Mouse (Mus musculus) right cerebral cortex, postnatal 25 days (tissue): ENCODE data around the gene Ano1.
A peak's percentile ranks its signal among the peaks of the same experiment; 100 is the strongest.

ENCODE experiments used
- DNase-seq: peaks from one replicate; pipeline ENCODE4 v3.0.0; 2022

Ano1 gene

GRCm38 (mm10) chr7:144696764-144697704 lies 54.7 kb downstream of the Ano1 start:
- no peak for DNase-seq

GRCm38 (mm10) chr7:144689855-144690254 lies 61.9 kb downstream of the Ano1 start:
- DNase-seq = no peak

- DNase-seq = no peak
Measured at GRCm38 (mm10) chr7:144689136-144689535, 62.6 kb downstream of the Ano1 start.

GRCm38 (mm10) chr7:144687663-144688381 lies 64.0 kb downstream of the Ano1 start:
- no peak for DNase-seq

DNA sequence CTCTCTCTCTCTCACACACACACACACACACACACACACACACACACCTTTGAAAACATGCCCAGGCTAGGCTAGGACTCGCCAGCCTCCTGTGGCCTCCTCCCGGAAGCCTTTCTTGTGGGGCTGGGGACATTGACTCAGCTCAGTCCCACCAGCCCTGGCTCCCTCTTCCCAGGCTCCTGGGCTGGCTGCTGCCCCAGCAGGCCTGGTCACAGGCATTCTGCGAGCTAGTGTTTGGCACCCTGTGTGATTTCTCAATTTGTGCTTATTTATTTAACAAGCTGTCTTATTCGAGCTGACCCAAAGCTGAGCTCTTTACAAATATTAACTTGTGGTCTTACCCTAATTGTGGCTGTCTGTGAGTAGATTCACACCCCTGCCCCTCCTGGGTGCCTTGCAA lies 66.8 kb downstream of the Ano1 start:
- no peak for DNase-seq

DNA sequence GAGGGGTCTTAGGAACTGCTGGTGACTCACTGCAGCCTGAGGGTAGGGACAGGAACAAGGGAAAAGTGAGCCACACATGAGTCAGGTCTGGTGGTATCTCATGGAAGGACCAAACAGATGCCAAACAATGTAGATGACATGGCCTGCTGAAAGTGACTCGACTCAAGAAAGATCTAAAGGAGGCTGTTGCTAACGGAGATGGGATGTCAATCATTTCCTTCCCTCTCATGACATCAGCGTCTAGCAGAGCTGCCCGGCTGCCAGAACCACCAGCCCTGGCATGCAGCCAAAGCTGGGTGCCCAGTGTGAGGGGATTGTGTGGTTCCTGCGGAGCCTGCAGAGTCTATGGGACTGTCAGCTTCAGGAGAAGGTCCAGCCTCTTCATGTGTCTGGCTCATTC lies 67.3 kb downstream of the Ano1 start:
- DNase-seq = peak; percentile 11

- DNase-seq = no peak
Measured at GRCm38 (mm10) chr7:144680096-144680495, 71.7 kb downstream of the Ano1 start.

- no peak for DNase-seq
Measured at GRCm38 (mm10) chr7:144678241-144679030, 73.3 kb downstream of the Ano1 start.

DNA sequence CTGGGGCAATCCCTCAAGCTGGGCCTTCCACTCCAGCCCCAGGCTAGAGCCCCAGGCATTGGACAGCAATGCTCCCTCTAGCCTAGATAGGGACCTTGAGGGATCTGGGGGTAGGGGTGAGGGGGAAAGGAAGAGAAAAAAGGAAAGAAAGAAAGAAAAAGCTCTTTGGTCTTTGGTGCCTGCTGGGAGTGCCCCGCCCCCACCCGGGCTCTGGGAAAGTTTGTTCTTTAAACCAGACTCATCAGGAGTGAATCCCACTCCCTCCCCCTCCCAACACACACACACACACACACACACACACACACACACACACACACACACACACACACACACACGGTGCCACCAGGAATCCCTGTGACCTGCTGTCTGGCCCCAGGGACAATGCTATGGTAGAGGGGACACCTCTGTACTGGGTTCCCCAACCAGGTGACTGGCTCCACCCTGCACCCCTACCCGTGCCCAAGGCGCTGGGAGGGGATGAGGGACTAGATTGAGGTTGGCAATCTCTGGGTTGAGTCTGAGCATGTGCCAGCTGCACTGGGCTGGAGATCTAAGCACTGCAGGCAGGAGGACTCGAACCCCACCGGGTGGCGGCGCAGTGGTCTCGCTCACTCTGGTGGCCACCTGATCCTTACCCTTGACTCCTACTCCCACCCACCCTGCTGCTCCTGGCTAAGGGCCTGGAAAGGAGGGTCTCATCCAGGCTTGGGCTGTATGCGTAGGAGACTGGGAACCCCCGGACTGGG lies 74.3 kb downstream of the Ano1 start:
- DNase-seq = no peak

DNA sequence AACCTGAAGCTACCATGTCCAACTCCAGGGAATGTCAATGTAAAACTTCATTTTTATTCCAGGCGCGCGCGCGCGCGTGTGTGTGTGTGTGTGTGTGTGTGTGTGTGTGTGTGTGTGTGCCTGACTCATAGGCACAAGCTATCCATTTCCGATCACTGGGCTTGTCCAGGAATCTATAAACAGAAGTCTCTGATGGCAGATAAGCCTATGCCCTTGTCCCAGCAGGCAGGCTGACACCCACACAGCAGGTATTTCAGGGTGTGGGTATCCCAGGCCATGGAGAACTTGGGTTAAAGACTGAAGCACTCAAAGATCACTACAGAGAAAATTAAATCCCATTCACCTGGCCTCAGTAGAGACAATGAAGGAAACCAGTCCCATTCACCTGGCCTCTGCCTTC lies 76.1 kb downstream of the Ano1 start:
- no peak for DNase-seq

GRCm38 (mm10) chr7:144669895-144670294 lies 81.9 kb downstream of the Ano1 start:
- DNase-seq = no peak

- DNase-seq = no peak
Measured at GRCm38 (mm10) chr7:144668603-144669278, 83.0 kb downstream of the Ano1 start.

- DNase-seq = no peak
Measured at GRCm38 (mm10) chr7:144667091-144667490, 84.7 kb downstream of the Ano1 start.

DNA sequence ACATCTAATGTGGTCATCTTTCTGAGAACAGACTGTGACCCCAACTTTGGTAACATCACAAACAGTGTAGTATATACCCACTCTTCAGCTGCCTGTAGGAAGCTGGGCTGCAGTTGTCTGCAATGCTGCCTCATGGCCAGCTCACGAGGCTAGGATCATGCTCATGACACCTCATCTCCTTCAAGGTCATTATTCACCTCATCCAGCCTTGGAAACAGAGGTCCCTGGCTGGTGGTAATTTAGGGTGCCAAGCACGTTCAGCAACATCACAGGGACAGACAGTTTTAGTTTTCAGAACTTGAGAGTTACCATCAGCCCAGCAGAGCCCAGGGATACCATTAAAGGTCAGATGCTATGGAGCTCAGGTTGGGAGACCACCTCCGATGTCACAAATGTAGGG lies 86.2 kb downstream of the Ano1 start:
- no peak for DNase-seq

GRCm38 (mm10) chr7:144663566-144663965 lies 88.2 kb downstream of the Ano1 start:
- DNase-seq = no peak

DNA sequence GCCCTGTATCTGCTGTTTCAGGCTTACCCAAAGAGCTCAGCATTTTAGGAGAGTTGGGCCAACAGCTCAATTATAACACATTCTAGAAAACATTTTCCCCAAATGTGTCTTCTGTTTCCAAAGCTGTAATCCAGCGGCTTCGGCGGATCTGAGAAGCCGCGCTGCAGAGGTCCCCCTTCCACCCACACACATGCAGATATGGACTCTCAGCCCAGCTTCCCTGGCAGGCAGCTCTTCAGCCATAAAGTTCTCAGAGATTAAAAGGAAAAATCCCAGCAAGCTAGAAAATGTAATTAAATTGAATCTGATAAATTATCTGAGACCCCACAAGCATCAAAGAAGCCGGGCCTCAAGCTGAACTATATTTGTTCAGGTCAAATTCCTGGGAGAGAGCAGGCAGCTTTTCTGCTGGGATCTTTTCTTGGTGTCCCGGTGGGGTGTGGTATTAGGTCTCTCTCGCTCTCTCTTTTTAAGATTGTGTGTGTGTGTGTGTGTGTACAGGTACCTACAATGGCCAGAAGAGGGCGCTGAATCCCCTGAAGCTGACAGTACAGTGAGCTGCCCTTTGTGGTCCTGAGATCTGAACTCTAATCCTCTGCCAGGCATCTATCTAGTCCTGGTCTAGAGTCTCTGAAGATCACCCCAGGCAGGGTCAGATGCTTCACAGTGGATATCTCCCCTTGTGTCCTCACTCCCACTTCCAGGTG lies 95.4 kb downstream of the Ano1 start:
- no peak for DNase-seq

- DNase-seq = peak; percentile 44
Measured at GRCm38 (mm10) chr7:144653681-144654425, 97.9 kb downstream of the Ano1 start.

- DNase-seq = no peak
Measured at GRCm38 (mm10) chr7:144647547-144647946, 104.2 kb downstream of the Ano1 start.

GRCm38 (mm10) chr7:144640817-144641216 lies 111.0 kb downstream of the Ano1 start:
- DNase-seq = no peak

DNA sequence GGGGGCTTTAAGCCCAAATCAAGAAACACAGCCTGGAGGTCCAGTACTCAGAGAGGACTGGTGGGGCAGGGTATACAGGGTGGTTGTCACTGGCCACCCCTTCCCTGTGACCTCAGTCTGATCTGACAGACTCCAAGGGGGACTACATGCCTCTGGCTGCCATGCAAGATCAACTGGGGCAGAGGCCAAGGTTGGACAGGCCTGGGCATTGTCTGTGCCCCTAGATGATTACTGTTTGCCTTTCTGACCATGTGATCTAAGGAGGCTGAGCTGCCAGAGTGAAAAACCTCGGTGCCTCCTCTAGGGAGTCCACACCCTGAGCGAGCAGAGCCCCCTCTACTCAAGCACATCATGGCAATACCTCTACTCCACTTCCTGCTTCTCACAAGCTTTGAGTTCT lies 115.8 kb downstream of the Ano1 start:
- no peak for DNase-seq

- DNase-seq = no peak
Measured at GRCm38 (mm10) chr7:144634875-144635274, 116.9 kb downstream of the Ano1 start.
